Mouse (Mus musculus): Measurements from ENCODE around the gene Pafah1b1.
A peak's percentile ranks its signal among the peaks of the same experiment; 100 is the strongest.

Pafah1b1 gene

DNA sequence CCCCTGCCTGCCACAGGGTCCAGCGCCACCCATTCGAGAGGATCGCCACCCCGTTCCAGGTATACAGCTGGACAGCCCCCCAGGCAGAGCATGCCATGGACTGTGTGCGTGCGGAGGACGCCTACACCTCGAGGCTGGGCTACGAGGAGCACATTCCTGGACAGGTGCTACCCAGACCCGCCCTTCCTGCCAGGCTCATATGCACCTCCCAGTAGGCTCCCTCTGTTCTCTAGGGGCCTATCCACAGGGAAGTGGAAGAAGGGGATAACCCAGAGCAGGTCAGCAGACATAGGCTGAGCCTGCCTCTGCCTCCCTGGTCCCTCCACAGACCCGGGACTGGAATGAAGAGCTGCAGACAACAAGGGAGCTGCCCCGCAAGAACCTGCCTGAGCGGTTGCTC, 64.1 kb downstream of the Pafah1b1 start:
- DNase-seq: no peak

DNA sequence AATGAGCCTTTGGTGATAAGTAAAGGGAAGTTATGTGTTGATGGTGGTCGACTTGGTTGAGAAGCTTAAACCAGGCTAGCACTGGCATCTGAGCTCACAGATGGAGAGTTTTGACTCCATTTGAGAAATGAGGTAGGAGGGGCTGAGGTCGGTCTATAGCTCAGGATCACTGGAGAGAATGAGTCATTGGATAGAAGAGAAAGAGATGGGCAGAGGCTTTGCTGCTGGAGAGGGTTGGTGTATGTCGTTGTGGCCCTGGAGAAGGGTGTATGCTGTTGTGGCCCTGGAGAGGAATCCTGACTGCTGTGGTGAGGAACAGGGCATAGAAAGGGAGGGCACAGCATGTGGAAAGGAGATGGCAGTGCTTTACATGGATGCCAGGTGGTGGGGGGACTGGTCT, 68.5 kb downstream of the Pafah1b1 start:
- no peak for DNase-seq

DNA sequence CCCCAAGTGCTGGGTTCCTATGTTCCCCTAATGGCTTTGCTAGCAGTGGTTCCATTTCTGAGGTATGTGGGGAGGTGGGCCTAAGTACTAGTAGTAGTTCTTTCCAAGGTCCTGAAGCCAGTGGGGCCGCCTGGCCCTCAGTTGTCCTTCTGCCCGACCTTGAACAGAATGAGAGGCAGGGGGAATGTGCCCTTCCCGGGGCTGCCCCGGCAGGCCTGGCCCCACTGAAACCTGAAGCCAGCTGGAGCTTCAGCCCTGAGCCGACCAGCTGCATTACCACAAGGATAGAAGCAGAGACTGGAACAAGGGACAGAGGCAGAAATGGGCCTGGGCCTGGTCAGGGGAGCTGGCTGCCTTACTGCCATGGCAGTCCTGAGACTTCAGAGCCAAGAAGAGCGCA, 71.1 kb downstream of the Pafah1b1 start:
- DNase-seq: no peak

DNA sequence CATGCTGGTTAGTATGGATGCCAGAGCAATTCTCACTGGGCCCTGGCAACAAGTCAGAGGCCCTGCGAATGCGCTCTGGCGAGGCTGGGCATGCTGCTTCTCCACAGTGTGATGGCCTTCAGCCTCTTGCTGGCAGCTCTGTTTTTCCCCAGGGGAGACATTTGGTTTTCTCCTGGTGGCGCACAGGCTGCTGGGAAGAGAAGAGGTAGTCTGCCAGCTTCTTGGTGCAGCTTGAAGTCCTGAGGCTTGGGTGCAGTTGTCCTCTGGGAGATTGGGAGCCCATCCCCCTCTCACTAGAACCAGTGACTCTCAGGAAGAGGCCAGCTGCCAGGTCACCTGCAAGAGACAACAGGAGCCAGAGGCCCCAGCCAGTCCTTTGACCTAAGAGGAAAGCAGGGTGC, 71.7 kb downstream of the Pafah1b1 start:
- peak; percentile 48 for DNase-seq

DNA sequence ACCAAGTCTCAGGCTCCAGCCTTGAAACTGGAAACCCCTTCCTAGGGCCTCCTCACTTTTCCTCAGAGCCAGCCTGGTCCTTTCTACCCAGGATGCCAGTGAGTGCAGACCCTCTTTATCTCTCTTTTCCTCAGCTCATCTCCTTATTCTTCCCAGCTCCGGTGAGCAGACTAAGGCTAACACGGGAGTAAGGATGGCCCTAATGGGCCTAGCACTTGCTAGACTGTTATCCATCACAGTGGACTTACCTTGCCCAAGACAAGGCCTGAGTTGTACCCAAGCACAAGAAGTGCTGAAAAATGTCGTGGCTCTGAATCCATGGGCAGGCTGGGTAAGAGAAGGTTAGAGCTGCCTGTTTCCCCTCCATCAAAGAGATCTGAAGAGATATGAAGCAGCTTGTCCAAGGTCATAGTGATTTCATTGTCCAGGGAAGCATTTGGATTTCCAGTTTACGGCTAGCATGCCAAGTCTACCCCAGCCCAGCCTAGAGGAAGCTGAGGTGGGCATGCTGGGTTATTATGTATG, 73.8 kb downstream of the Pafah1b1 start:
- DNase-seq: no peak

DNA sequence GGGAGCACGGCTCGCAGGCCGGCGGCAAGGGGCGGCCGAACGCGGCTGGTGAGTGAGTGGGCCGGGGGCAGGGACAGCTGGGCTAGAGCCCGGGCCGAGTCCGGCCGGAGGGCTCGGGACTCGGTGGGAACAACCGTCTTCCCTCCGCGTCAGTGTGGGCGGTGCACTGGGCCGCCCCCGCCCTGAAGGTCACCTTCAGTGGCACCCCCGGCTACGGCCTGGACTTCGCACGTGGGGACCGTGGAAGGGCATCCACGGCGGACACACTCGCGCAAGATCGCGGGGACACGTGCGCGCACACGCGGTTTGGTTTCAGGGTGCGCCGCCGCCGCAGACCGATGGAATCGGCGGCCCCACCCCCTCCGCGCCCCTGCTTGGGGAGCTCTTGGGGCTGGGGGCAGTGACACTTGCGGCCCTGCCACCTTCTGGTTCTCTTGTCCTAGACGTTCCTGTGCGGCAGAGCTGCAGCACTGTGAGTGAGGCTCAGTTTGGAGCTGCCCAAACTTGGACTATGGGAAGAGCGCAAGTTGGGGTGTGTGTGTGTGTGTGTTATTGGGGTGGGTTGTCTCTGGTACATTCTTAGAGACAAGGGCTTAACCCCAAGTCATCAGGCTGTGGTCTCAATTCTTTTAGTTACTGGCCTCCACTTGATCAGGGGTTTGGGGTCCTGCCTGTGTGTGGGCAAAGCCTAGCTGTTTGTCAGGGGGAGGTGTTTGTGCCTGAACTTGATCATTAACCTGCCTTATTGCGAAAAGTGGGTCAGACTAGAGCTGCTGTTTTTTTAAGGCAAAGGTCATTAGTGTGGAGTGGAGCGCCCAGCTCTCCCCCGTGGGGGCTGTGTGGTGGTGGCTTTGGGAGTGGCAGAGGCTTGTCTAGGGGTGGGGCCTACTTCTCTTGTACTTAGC, 74.6 kb downstream of the Pafah1b1 start:
- DNase-seq: peak; percentile 54

DNA sequence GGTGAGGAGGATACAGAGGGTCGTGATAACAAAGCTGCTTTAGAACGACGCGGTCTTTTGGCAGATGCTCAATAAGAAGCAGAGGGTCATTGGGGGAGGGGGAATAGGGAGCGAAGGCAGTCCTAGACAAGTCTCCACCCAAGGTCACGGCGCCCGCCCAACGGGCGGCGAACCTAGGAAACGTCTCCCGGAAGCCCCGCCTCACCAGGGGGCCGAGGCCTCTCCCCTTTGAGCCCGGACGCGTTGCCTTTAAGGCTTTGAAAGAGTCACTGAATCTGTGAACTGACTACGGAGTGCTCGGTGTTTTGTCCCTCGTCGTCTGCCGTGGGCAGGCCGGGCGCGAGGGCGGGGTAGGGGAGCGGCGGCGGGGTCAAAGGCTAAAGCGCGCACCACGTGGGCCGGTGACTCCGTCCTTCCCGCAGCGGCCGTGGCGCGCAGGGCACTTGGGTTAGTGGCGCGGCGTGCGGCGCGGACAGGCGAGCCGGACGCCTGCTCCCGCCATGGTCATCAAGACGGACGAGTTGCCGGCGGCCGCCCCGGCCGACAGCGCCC, 75.3 kb downstream of the Pafah1b1 start, which contains the start of gene Cluh:
TSS of gene Cluh (plus strand) at position 401 of the 552 bp plus-strand sequence.
- peak; percentile 98 for DNase-seq

DNA sequence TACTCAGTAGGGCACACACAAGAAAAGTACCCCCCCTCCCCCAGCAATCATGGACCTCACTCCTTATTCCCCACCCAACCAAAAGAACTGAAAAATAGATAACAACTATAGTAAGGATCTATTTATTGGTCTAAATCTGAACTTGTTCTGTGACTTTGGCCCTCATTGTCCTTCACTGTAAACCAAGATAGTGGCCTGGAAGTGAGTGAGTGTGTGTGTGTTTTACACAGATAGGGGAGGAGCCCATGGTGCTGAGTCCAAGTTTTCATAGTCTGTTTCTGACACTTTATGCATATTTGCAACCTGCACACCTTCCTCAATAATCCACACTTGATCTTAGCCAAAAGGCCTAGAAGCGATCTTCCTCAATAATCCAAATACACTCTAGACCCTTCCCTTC, 75.8 kb downstream of the Pafah1b1 start:
- no peak for DNase-seq

DNA sequence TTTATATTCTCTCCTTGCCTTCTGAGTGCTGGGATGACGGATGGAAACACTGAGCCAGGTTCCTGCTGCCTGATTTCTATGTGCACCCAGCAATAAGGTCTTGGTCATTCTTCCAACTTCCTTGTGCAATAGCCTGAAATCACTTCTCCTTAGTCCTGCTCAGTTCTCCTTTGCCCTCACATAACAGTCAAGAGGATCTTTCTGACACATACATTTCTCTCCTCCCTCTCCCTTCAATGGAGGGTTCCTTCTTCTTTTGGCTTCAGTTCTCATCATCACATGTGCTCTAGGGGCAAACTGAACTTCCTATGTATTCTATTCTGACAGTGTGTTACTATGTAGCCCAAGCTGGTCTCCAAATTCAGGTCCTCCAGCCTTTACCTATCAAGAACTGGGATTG, 76.5 kb downstream of the Pafah1b1 start:
- DNase-seq: no peak

DNA sequence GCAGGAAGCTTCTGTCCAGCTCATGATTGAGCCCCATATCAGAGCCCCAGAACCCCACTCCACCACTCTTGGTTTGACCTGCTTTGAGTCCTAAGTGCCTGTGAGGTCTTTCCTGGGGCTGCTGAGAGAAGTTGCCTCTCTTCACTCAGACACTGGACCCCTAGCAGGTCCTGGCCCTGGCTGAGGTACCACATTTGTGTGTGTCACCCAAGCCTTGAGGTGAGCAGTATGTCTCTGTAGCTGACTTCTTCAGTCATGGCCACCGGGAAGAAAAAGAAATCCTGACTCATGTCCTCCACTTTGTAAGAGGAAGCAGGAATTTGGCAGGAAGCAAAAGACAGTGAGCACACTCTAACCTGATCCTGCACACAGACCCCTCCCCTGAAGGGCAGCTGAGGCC, 84.8 kb downstream of the Pafah1b1 start:
- DNase-seq: no peak

DNA sequence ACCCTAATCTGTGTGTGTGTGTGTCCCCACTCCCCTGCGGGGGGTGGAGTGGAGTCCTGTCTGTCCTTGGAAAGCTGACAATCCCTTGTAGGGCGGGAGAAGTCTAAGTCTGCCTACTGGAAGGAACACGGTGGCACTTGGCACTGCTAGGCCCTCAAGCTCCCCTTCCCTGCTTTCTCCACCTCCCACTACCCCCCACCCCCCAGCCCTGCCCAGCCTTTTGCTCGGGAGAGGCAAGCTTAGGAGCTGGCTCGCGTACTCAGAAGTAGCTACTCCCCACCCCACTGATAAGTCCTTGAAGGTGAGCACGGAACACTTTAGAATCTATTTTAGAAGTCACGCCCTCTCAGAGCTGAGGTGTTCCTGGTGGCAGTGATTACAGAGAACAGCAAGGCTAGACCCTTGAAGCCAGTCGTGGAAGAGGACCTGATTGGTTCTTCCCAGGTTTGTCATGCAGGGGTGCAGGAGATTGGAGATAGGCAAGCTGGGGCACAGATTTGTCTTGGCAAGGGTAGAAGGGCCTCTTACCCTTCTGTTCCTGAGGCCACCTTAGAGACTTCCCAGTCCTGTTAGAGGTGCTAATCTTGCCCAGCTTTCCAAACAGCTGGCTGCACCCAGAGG, 85.6 kb downstream of the Pafah1b1 start:
- no peak for DNase-seq

DNA sequence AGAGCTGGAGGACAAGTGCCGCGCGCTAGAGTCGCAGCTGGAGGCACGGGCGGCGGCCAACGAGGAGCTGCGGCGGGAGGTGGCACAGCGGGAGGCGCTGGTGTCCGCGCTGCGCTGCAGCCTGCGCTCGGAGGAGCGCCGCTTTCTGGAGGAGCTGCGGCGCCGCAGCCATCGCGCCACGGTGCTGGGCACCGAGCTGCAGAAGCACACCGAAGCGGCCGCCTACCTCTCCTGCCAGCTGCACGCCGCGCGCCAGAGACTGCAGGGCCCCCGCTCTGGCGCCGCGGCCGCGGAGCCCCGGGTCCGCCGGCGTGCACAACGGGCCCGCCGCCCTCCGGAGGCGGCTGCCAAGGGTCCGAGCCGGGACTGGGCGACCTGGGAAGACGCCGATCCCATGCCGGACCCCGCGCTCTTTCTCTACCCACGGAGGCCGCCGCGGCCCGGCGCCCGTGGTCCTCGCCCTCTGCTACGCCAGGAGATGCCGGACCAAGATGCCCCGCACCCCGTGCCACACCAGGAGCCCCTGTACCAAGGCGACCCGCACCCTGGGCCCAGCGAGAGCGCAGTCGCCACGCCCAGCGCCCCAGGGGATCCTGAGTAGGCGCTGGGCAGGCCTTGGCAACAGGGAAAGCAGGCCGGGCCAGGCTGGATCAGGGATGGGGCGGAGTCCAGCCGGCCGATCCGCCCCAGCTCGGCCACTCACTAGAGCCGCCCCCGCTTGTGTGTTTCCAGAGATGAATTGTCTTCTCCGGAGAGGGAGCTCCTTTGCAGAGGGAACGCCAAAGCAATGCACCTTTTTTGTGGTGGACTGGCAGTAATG, 86.3 kb downstream of the Pafah1b1 start:
- DNase-seq: peak; percentile 82

DNA sequence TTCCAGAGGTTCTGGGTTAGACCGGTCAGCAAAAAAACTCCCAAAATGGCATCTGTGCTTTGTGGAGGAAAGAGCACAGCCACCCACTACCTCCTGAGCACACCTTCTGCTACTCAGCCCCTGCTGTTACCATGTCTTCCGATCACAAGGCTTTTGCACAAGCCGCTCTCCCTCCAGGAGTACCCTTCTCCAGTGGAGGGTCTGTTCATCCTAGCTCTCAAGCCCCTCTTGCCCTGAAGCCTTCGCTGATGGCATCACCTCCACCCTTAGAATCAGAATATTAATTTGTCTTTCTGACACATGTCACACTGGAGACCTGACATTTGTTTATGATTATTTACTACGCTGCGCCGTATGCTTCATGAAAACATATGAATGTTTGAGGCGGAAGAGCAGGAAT, 87.0 kb downstream of the Pafah1b1 start:
- DNase-seq: no peak

DNA sequence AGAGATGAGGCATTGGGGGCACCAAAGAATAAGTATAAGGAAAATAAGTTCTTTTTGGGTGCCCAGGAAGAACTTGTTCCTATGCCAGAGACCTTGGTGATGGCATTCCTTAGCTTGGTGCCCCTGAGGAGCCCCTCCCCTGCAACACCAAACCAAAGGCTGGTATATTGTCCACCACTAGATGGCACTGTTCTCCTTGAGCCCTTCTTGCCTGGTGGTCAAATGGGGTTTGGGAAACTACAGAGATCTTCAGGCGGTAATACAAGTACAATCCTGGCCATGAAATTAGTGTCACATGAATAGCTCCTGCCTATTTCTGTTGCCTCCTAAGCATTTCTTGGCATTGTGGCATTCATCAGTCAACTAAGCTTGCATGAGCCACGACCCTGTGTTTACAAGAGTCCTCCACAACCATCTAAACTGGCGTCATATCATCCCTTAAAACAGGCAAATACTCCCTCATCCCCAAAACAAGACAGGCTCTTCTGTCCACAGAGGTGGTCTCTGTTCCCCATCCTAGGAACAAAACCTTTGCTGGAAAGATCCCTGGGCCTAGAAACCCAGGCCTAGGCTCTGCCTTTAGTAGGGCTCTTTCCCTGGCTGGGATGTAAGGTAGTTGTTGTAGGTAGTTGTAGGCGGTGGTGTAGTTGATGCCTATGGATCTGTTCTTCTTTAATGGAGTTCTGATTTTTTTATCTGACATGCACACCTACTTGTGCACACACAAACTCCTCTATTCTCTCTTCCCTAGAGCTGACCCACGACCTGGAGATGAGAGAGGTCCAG, 89.8 kb downstream of the Pafah1b1 start:
- peak; percentile 76 for DNase-seq

DNA sequence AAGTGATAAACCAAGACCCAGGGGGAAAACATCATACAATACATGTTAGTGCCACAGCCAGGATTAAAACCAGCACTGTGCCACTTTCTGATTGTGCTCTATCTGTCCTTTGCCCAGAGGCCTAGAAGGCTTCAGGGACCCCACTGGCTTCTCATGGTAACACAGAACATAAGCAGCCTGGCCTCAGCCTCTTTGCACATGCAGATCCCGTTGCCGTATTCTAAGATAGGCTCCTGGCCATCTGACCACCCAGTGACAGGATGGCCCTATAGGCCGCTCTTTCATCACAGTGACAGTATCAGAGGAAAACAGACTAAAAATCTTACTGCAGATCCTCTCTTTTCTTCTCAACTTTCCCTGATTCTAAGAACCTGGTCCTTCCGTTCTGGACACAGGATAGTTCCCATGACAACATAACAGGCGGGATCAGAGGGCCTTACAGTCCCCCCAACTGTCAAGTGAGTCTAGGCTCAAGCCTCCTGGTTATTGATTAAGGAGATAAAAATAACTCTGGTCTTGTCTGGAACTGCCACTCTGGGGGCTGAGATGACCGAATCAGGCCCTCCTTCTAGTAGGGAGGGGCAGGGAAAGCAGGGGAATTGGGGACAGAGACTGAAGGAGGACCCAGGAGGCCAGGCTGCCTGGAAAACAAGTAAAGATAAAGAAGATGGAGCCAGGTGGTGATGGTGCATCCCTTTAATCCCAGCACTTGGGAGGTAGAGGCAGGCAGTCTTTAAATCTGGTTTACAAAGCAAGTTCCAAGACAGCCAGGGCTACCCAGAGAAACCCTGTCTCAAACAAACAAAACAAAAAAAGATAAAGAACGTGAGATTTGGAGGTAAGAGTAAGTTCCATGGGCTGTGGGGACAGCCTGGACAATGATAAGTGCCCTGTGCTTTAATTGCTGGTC, 92.3 kb downstream of the Pafah1b1 start:
- no peak for DNase-seq

DNA sequence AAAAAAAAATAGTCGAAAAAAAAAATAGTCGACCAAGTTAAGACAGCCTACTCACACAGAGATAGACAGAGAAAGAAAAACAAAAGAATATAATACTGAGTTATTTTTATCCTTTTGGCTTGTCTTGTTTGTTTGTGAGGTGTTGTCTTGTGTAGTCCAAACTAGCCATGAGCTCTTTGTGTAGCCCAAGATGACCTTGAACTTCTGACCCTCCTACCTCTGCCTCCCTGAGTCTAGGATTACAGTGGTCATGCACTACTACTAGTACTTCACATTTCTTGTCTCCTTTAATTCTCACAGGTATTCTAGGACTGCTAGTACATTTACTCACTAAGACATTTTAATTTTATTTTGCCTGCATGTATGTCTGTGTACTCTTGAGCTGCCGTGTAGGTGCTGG, 97.0 kb downstream of the Pafah1b1 start:
- no peak for DNase-seq

DNA sequence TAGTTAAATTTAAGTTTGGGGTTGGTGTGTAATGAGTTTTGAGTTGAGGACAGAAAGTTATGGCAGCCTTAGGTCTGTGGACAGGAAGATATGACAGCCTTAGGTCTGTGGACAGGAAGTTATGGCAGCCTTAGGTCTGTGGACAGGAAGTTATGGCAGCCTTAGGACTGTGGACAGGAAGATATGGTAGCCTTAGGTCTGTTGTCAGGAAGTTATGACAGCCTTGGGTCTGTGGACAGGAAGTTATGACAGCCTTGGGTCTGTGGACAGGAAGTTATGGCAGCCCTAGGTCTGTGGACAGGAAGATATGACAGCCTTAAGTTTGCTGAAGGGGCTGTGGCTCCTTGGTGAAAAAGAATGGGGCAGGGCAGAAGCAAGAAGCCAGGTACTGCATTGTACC, 99.1 kb downstream of the Pafah1b1 start:
- DNase-seq: no peak

Data from cerebellum, adult 8-10 months (tissue).